Mouse (Mus musculus) embryonic facial prominence, embryonic 10.5 days (tissue): ENCODE data around the gene Hsd11b2. TPM values are rescaled to one million over a fixed set of nuclear protein-coding genes. Genes with fewer than 3 reads are reported as not detected.
"Not testable (repeated sequence)": the region's sequence is repeated elsewhere in the genome, so short reads cannot be mapped to it uniquely, and the experiment has no call there.

ENCODE experiments used
- DNase-seq: peaks from one replicate; pipeline ENCODE4 v3.0.0-alpha.2; 2017; ENCODE audit warnings: low spot score
- H3K27ac ChIP-seq: fragments of 300-500 bp; sonication (generic); replicated peaks from 2 replicates; pipeline ENCODE4 v1.5.1; 2016; ENCODE audit warnings: mild to moderate bottlenecking
- H3K27me3 ChIP-seq: fragments of 300-500 bp; sonication (generic); replicated peaks from 2 replicates; pipeline ENCODE4 v1.6.1; 2016; ENCODE audit warnings: low read depth, mild to moderate bottlenecking; ENCODE audit not compliant: poor library complexity, severe bottlenecking
- H3K36me3 ChIP-seq: fragments of 300-500 bp; sonication (generic); replicated peaks from 2 replicates; pipeline ENCODE4 v1.6.1; 2016; ENCODE audit warnings: mild to moderate bottlenecking, moderate library complexity
- H3K4me1 ChIP-seq: fragments of 300-500 bp; sonication (generic); 2 replicates; pipeline ENCODE4 v1.6.1; 2016
- H3K4me3 ChIP-seq: fragments of 300-500 bp; sonication (generic); 2 replicates; pipeline ENCODE4 v1.5.1; 2016; ENCODE audit warnings: mild to moderate bottlenecking, moderate library complexity
- H3K9me3 ChIP-seq: fragments of 300-500 bp; sonication (generic); 2 replicates; pipeline ENCODE4 v1.6.1; 2016; ENCODE audit warnings: mild to moderate bottlenecking
- WGBS: fragments of 180-500 bp; shearing (Covaris S2); methylation state at CpG from one replicate; pipeline ENCODE4 v1.1.7; 2016; 5-methylcytosine and 5-hydroxymethylcytosine counted together
- polyA plus RNA-seq: library from polyadenylated mRNA; unstranded; fragments of >200 nt; fragmentation: Nextera tagmentation; extraction: Ambion mirVana; gene quantifications from 2 replicates; pipeline ENCODE4 v1.2.1, GENCODE M21; 2016

Gene Hsd11b2
- polyA plus RNA-seq, 1 experiment from 2014 or later, result 18.8 TPM

DNA sequence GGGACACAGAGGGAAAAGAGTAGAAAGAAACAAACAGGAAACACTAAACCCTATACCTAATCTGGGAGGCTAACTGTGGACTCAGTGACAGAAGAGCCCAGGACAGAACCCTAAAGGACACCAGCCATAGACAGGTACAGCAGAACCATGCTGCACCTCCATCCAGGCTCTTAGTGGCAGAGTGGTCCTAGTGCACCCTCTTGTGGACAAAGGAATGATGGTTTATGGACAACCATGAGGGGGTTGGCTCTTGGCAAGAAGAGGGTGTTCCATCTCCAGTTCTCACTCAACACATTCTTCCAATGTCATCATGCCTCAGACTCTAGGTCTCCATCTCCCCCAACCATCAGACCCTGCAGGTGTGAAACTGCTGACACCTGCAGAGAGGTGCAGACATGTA is 35.5 kb downstream of the Hsd11b2 start:
- Histone ChIP-seq H3K4me1 (peaks cover 3% of the 10 kb centered on the region; the same call in 1 of the 2 replicates), H3K9me3 (no peaks in the 10 kb centered on the region), H3K36me3 (no peaks in the 10 kb centered on the region), H3K27ac (no peak overlapping the region), H3K27me3 (no peaks in the 10 kb centered on the region), H3K4me3 (no peak overlapping the region)
- DNase-seq, result peak; percentile 59

DNA sequence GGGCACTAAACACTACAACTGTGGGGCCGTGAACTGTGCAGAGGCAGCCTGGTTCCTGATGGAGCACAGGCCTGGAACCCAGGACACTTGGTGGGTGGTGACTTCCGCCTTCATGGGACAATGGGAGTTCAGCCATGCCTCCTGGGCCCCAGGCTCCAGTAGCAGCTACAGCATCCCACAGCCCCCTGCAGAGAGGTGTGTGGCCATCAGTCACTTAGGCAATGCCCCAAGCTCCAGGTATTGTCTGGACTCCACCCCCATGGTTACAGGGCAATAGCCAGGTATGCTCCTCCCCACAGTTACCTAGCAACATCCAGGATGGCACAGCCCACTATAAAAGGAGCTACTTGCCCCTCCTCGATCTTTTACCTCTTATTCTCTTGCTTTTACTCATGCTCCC is 36.7 kb downstream of the Hsd11b2 start:
- no peaks in the 10 kb centered on the region for H3K27me3 ChIP-seq

DNA sequence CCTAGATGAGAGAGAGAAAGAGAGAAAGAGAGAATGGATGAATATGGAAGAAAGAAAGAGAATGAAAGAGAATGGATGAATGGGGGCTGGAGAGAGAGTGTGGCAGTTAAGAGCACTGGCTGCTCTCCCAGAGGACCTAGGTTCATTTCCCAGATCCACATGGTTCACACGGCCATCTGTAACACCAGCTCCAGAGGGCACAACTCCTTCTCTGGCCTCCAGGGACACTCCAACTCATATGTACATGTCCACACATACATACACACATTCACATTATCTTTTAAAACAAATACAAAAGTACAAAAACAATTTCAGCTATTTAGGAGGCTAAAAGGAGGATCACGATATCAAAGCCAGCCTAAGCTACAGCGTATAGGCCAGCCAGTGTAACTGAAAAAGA is 44.3 kb downstream of the Hsd11b2 start:
- WGBS, result 90% methylated on average over 3 of the region's 3 CpGs
- Histone ChIP-seq H3K9me3 (no peaks in the 10 kb centered on the region), H3K4me3 (no peak overlapping the region), H3K4me1 (peaks cover 23% of the 10 kb centered on the region), H3K27me3 (peaks cover 11% of the 10 kb centered on the region), H3K27ac (no peak overlapping the region), H3K36me3 (no peaks in the 10 kb centered on the region)
- DNase-seq, result no peak

More for the DNA sequence above, 36.7 kb downstream of the Hsd11b2 start:
- peaks cover 3% of the 10 kb centered on the region; the same call in 1 of the 2 replicates for H3K4me1 ChIP-seq
- H3K27ac ChIP-seq, result no peak overlapping the region
- 73% methylated on average over 3 of the region's 3 CpGs for WGBS
- H3K4me3 ChIP-seq, result no peak overlapping the region
- H3K36me3 ChIP-seq, result no peaks in the 10 kb centered on the region
- H3K9me3 ChIP-seq, result no peaks in the 10 kb centered on the region
- DNase-seq, result no peak

DNA sequence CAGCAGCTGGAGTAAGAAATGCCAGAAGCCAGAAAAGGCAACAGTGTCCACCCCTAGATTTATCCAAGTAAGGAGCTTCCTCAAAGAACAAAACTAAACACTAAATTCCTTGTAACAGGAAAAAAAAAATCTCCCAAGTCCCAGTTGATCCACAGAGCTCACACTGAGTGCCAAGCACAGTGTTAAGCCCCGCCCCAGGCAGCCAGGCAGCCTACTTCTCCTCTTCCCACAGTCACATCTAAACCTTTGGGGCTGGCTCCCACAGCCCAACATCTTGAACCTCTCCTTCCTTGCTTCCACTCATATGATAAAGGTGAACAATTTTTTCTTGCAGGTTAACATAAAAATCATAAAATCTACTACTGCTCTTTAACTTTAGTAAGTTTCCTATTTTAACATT is 45.3 kb downstream of the Hsd11b2 start:
- no peak for DNase-seq
- H3K9me3 ChIP-seq, result no peaks in the 10 kb centered on the region
- no peaks in the 10 kb centered on the region for H3K36me3 ChIP-seq
- peaks cover 11% of the 10 kb centered on the region for H3K27me3 ChIP-seq
- H3K27ac ChIP-seq, result no peak overlapping the region
- no peak overlapping the region for H3K4me3 ChIP-seq
- WGBS, result 77% methylated on average over 1 of the region's 1 CpGs
- peaks cover 23% of the 10 kb centered on the region for H3K4me1 ChIP-seq

DNA sequence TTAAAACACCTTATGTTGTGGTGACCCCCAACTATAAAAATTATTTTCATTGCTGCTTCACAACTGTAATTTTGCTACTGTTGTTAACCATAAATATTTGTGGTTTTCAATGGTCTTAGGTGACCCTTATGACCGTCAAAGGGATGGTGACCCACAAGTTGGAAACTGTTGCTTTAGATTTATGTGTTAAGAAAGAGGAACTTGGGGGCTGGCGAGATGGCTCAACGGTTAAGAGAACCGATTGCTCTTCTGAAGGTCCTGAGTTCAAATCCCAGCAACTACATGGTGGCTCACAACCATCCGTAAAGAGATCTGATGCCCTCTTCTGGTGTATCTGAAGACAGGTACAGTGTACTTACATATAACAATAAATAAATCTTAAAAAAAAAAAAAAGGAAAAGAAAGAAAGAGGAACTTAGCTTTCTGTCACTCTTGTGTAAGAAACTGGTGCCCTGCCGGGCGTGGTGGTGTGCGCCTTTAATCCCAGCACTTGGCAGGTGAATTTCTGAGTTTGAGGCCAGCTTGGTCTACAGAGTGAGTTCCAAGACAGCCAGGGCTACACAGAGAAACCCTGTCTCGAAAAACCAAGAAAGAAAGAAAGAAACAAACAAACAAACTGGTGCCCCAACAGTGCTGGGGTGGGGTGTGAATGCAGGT is 46.1 kb downstream of the Hsd11b2 start:
- WGBS, result 86% methylated on average over 9 of the region's 9 CpGs
- H3K27ac ChIP-seq, H3K36me3 ChIP-seq, H3K9me3 ChIP-seq, DNase-seq: not testable (repeated sequence)
- Histone ChIP-seq H3K27me3 (peaks cover 11% of the 10 kb centered on the region), H3K4me3 (peak overlapping the region; percentile 94), H3K4me1 (peaks cover 23% of the 10 kb centered on the region)

DNA sequence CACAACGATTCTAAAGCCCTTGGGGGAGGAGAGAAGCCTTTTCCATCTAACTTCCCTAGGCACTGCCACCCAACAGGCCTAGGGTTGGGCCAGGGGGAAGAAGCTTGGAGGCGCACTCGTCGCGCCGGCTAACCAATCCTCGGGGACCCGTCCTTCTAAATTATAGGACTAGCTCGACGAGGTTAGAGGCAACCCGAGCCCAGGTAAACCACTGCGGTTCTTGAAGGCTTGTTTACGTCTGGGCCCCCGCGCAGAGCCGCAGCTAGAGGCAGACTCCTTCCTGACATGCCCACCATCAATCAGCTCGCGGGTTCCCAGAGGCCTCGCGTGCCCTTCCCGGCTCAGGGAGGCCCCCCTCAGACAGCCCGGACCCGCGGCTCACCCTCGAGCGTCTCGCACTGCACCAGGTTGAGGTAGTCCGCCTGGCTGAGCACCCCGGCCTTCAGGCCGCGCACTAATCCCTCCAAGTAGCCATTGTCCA is 46.9 kb downstream of the Hsd11b2 start:
- under 1% methylated on average over 31 of the region's 31 CpGs for WGBS
- Histone ChIP-seq H3K4me3 (peak overlapping the region; percentile 94), H3K27ac (peak overlapping the region; percentile 85), H3K9me3 (no peaks in the 10 kb centered on the region), H3K27me3 (peaks cover 11% of the 10 kb centered on the region), H3K36me3 (no peaks in the 10 kb centered on the region), H3K4me1 (peaks cover 23% of the 10 kb centered on the region)
- DNase-seq, result no peak

DNA sequence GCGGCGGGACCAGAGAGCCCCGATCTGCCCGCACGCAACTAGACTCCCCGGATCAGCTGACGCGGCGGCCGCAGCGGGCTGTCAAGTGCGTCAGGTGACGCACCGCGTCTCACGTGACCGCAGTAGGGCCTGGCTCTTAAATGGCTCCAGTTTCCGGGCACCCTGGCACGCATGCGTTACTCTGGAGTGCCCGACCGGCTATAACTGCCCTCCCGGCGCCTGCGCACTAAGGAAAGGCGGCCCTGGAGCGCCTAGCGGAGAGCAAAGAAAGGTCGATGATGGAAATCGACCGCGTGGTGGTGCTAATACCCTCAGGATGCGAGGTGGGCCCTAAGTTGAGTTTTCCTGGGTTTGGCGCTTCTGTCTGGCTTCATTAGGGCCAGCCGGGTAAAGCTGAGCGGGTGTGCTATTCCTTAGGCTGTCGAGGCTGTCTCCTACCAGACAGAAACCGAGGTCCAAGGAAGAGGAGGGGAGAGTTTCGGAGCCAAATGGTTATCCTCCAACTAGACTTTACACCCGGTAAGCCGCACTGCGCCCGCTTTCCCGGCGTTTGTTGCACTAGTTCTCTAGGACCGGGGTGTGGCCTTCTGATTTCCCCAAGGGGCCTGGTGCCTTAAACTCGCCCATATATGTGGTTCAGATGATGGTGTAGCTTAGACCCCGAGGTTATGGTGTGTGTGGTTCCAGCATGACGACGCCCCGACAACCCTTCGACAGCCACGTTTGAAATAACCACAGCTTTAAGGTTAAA is 47.6 kb downstream of the Hsd11b2 start, which contains the start of gene Atp6v0d1:
Gene Atp6v0d1 (minus strand): TSS at position 96 of the 751 bp plus-strand sequence.
- Histone ChIP-seq H3K27me3 (peaks cover 11% of the 10 kb centered on the region), H3K36me3 (no peaks in the 10 kb centered on the region), H3K27ac (peak within 1 kb of the TSS; percentile 85), H3K4me1 (peaks cover 23% of the 10 kb centered on the region), H3K4me3 (peak within 1 kb of the TSS; percentile 94), H3K9me3 (no peaks in the 10 kb centered on the region)
- DNase-seq, result peak; percentile 100
- 4% methylated on average over 53 of the region's 53 CpGs for WGBS

DNA sequence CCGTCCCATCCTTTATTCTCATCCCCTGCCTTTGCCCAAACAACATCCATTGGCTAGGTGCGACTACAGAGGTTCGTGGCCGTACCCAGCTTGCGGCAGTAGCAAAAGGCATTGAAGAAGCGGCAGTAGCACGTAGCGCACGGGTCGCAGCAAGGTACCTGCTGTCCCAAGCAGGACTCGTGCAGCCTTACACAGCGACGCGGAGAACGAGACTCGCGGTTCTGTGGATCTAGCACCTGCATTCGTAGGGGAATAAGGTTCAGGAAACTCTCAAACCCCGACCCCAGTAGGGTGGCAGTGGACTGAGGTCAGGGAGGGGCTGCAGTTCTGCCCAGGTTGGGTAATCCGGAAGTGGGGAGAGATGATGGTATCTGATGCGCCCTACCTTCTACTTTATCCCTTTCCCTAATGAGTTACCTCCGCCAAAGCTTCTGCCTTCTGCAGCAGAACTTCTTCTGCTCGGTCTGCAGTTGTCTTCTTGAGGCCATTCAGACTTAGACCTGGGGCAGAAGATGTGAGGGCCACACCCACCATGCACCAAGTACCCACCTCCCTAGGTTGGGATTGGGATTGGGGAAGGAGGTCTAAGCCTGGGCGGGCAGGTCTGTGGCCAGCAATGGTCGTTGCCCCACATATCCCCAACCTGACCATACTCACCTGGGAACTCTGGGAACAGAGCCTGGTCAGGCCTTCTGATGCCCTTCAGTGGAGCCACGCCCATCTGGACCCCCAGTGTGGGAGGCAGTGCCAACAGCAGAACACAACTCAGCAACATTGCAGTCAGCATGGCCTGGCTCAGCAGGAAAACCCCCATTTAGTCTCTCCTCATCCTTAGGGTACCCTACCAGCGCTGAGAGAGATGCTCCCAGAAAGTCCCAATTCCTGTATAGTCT is 48.4 kb downstream of the Hsd11b2 start:
- WGBS, result 25% methylated on average over 27 of the region's 27 CpGs
- Histone ChIP-seq H3K36me3 (no peaks in the 10 kb centered on the region), H3K4me1 (peaks cover 23% of the 10 kb centered on the region), H3K27me3 (peaks cover 11% of the 10 kb centered on the region), H3K4me3 (peak overlapping the region; percentile 94), H3K9me3 (no peaks in the 10 kb centered on the region), H3K27ac (peak overlapping the region; percentile 85)
- peak; percentile 41 for DNase-seq

DNA sequence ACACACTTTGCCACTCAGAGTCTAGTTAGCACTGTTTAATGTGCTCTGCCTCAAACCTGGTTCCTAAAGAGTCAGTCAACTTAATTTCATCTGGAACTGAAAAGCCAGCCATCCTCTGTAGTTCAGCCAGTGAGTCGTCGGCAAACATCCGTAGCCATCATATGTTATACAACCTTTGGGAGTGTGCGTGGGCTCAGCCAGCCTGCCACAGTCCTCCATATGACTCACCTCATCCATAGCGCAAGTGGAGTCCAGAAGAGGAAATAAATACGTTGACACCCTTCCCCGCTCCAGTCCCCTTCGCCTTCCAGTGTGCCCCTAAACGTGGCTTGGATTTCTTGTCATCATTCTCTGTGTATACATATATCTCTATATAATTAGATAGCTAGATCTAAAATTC is 53.3 kb downstream of the Hsd11b2 start:
- peaks cover 9% of the 10 kb centered on the region for H3K27me3 ChIP-seq
- no peak overlapping the region for H3K4me3 ChIP-seq
- no peaks in the 10 kb centered on the region for H3K9me3 ChIP-seq
- H3K4me1 ChIP-seq, result peaks cover 6% of the 10 kb centered on the region
- DNase-seq, result no peak
- no peaks in the 10 kb centered on the region for H3K36me3 ChIP-seq
- no peak overlapping the region for H3K27ac ChIP-seq
- WGBS, result 92% methylated on average over 9 of the region's 9 CpGs

DNA sequence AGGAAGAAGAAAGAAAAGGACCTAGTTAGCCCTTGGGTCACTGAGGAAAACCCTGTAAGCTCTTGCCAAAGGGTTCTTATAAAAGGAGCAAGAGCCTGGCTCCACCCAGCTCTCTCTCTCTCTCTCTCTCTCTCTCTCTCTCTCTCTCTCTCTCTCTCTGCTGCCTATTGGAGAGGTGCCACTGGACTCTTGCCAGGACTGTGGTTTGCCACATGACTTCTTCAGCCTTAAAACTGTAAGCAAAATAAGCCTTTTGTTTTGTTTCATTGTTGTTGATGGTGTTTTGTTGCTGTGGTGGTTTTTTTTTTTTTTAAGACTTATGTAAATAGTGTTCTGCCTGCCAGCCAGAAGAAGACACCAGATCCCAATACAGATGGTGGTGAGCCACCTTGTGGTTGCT is 54.9 kb downstream of the Hsd11b2 start:
- no peaks in the 10 kb centered on the region for H3K4me1 ChIP-seq
- no peaks in the 10 kb centered on the region for H3K9me3 ChIP-seq
- no peaks in the 10 kb centered on the region for H3K36me3 ChIP-seq
- no peak overlapping the region for H3K27ac ChIP-seq
- DNase-seq, result no peak
- no peak overlapping the region for H3K4me3 ChIP-seq
- no peaks in the 10 kb centered on the region for H3K27me3 ChIP-seq
